Mouse (Mus musculus) kidney, postnatal 25 days (tissue): ENCODE results near the gene Fgfr2.
A peak's percentile ranks its signal among the peaks of the same experiment; 100 is the strongest.

ENCODE experiments used
- DNase-seq, 2 experiments: peaks; one replicate each; pipeline ENCODE4 v3.0.0; 2021; ENCODE audit warnings: mixed read lengths in 2 of 2

Fgfr2 gene

DNA sequence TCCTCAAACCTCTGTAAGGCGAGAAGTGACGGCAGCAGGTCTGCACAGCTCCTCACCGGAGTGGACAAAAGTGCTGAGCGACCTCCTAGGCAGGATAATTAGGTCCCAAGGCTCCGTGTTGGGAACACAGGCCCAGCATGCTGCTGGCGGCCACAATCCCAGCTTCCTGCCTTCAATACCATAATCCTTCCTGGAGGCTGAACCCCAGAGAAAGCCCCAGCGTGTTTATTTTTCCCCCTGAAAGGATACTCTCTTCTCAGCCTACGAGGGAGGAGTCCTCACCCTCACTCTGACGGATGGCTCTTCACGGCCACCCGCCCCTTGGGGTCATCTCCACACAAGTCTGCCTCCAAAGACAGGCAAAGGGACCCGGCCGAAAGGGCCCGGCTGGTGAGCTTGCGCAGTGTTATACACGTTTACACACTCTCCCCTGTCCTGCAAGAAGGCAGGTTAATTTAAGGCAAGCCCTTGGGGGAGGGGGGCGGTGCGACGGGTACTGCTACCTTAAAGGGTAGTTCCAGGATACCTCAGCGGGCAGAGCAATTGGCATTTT, 2859.3 kb downstream of the Fgfr2 start:
- DNase-seq: peak in 1 of 2 experiments; percentile 59

DNA sequence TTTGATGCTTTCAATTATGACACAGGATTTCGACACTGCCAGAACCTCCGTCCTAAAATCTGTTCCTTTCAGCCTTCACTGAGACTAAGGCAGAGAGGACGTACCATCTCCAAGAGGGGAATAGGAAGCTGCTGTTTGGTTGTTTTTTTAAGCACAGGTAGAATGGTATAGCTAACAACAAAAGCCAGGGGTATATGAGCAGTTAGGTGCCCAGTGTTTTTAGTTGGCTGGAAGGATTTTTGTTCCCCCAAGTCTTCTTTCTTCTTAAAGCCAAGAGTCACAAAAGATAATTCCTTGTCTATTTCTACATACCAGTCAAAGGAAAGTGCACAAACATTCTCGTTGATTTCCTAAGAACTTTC, 2859.9 kb downstream of the Fgfr2 start:
- DNase-seq: no peak

DNA sequence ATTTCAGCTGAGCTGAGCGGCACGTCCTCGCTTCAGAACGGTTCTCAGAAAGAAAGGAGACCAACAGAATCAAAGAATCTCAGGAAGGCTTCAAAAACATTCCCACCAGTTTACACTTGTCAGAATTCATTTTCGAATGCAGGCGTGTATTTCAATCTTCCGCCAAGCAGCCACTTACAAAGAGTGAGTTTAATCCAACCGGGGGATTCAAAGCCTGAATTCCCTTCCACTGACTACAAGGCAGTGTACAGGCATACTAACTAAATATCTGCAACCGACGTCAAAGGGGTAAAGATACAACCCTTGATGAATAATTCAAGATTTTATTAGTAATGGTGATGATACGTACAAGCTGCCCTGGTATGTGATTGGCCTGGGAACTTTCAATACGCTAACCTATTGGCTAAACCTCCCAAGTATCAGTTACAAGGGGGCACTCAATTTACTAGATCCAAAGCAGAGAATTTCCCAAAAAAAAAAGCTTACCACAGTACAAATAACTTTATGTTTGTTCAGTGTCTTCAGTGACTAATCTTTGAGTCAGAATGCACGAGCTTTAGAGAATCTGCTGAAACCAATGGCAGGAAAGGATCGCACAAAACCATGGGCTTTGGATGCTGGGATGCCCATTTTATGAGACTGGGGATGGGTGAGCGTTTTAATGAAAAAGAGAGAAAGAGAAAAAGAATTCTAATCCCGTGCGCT, 2860.5 kb downstream of the Fgfr2 start:
- DNase-seq: no peak

DNA sequence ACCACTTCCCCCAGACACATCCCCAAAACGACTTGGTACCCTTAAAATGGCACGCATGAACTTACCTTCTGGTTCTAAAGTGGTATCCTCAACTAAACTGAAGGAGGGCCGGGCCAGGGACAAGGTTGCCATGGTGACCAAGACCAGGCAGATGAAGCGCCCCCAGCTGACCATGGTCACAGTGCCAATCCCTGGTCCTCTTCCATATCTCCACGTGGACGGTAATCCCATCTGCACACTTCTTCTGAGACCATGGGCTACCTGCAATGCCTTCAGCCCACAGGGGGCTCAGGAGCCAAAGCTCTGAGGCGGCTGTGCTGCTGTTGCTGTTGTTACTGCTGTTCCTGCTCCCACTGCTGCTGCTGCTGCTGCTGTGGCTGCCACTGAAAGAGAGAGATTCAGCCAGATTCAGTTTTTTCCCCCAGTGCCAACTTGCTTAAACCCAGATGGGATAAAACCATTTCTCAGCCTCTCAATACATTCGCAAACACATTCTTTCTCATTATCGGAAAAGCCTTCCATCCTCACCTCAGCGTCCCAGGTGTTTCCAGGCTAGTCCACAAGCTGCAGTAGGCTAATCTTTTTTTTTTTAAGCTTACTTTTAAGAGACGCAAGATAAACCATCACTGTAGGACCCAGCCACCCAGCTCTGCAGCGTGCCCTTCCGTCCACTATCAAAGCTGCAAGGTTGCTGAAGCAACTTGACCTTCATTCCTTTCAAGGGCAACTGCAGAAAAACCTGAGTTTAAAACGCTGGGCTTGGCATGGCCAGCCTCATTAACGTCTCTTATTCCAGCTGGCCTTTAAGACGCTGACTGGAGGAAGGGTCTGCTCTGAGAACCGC, 2861.2 kb downstream of the Fgfr2 start:
- DNase-seq: no peak

DNA sequence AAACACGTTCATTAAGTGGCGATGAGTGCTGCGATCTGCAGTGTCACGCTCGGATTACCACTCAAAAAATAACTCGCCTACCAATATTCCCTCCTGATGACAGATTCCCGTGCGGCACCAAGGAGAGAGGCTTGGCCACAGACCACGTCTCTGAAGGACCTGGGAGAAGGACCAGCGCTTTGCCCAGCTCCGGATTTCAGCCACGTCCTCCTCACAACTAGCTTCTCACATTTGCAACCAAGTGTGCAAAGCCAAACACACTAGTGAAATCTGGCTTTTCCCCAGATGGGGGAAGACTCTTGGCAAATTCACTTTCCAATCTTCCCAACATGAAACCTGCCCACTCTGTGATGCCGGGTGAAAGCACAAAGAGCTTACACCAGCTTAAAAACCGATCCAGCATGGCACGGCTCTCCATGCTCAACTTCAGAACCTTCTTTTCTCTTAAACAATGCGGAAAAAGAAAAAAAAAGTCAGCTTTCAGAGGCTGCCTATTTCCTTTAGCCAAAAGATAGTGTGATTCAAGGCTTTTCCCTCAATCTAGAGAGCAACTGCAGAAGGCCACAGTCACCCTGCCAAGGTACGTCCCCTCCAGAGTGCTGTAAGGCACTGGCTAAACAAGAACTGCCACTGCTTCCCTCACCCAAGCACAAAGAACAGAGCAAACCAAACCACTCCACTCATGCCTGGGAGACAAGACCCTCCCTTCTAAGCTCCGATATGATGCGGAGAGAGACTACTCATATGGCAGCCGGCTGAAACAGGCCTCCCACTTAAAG, 2862.1 kb downstream of the Fgfr2 start:
- DNase-seq: no peak

DNA sequence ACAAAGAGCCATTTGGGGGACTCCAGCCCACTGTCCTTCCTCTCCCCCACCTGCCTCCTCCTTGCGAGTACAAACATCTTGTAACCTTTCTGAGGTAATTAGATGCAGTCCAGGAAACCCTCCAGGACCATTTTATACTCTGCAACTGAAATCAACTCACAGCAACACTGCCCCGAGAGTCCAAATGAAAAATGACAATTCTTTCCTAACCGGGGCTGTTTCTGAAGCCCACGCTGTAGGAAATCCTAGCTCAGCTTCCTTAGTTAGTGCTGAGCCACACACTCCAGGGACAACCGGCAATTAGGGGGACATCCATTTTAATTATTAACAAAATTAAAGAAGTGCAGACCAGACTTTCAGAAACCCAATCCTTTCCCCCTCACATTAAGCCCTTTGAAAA, 2863.1 kb downstream of the Fgfr2 start:
- no peak for DNase-seq

DNA sequence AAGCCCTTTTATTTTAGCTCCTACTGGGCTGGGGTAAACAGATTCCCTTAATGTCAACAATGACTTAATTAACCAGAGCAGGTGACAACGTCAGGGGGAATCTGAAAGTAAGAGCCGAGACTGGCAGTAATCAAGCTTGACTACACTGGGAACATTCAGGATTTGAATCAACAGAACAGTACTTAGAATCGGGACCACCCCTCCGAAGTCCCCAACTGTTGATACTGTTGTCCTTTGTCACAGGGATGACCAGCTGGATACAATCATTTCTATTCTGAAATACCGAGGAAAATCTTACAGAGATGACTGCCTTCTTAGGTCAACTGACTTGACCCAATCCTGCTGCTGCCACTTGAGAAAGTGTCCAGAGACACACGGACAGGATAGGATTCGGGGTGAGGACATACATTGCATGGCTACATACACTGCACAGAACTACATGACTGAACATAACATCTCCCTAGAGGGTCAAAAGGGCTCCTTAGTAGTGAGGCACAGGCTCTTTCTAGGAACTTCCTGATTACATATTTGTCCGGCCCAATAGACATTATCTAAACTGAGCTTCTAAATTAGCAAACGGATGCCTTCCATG, 2864.3 kb downstream of the Fgfr2 start:
- DNase-seq: no peak

DNA sequence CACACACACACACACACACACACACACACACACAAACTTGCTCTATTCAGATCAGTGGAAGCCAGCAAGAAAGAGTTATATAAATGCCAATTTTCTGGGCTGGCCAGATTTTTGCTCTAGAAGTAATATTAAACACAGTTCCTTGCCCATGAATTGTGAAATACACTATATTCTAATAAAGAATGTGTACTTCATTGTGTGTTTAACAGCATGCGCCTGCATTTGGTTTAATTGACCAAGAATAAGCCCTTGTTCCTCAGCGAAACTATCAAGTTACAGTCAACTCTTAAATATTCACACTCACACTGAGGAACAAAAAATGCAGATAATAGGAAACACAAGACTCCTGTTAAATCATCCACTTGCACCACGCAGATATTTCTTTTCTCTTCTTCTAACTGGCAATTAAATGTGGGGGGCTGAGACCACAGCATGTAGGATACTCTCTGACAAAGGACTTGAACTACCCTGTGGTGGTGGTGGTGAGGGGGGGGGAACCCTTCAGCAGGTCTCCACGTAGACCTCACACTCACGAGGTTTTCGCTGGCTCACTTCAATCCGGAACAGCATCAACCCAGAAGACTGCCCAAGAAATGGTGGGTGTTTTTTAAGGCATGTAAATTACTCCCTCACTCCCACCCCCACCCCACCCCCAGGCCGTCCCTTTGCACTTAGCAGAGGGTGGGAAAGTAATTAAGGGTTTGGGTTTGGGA, 2865.0 kb downstream of the Fgfr2 start:
- DNase-seq: no peak

DNA sequence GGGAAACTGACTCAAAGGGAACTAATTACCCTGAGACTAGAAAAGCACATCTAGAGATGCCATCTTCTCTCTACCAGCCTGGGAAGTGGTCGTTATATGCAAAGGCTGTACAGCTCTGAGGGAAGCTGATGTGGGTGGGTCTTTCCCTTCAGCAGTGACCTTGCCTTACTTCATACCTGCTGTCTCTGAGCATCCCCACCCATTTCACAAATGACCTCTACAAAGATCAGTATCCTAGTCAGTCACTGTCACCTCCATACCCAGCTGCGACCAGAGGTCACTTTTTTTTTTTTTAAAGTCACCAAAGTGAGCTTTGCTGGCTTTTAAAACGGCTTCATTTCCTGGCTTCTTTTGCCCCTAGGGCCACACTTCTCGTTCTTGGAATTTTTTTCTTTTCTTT, 2869.9 kb downstream of the Fgfr2 start:
- no peak for DNase-seq

DNA sequence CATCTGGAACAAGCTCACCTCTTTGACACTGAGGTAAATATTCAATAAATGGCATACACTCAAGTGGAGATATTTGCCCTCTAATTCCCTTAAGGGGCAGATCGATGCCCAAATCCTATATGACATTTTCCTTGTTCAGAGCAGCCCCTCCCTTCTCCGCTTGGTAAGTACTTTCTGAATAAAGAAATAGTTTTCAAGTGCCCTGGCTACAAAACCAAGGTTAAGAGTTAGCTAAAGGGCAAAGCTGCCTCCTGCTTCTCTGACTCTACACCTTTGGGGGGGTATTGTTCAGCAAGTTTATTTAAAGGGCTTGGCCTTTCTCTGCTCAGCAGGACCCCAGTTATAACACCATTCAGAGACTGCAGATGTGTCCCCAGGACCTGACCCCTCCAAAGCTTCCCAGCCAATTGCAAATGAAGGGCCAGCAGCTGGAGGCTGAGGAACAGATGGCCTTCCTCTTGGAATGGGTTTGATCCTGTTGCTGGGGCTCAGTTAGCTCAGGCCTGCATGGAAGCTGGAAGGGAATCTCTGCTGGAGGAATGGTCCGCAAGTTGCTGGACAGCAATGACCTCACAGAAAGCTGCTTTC, 2871.1 kb downstream of the Fgfr2 start:
- no peak for DNase-seq

DNA sequence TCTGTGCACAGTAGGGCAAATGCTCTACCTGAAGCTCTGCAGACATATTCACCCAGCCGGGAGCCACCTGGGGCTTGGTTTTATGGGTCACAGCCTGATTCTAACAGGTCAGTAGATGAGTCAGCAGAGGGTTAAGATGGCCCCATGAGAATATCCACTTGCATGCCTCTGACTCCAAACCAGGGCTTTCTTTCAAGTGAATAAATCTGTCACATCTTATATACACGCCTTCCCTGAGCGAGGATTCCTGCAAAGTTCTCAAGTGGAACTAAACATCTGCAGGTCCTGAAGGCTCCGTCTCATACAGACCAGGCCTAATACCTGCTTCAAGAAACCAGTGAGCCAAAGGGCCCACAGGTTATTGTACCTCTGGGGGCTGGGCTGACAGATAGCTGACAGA, 2872.2 kb downstream of the Fgfr2 start:
- no peak for DNase-seq

DNA sequence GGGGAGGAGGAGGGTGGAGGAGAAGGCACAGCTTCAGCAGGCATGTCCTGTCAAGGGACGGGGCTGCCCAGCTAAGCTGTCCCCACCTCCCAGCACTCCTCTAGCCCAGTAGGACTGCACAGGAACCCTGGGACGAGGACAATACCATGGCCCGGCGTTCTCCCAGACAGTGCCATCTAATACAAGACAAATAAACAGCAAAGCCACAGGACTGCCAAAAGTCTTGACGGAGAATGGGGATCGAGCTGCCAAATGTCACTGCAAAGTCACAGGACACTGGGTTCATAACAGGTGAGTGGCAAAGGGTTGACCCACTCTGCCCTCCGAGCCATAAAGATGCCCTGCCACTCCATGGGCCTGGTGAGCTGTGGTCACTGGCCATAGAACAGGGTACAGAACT, 2874.7 kb downstream of the Fgfr2 start:
- no peak for DNase-seq

DNA sequence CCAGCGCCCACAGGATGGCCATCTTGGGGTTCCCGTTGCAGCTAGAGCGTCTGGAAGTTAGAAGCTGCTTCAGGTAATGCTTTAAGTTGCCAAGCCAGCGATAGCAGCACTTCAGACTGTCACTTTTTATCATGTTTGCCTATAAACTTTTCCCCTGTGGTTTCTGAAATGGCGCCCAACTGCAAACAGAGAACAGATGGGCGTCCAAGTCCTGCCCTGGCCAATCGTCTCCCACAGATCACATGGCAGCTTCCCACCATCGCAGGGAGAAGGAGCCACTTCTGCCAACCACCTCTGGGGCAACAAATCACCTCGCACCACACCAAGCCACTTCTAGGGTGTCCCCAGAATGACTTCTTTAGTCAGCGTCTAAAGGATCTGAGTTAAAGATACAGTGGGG, 2875.3 kb downstream of the Fgfr2 start:
- no peak for DNase-seq

DNA sequence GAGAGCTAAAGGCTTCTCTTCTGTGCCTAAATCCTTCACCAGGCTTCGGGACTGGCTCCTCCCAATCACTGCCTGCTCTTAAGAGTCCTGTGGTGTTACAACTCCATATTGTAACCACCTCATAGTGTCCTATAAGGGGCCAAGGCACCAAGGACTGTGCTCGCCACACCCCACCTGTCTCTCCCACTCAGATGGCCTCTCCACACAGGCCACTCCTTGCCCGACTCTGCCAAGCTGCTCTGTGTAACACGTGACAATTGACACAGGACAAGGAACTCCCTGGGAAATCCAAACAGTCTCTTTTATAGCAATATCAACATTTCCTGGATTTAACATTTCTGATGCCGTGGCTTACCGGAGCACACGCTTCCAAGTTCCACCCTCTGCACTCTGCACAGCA, 2876.7 kb downstream of the Fgfr2 start:
- DNase-seq: no peak

DNA sequence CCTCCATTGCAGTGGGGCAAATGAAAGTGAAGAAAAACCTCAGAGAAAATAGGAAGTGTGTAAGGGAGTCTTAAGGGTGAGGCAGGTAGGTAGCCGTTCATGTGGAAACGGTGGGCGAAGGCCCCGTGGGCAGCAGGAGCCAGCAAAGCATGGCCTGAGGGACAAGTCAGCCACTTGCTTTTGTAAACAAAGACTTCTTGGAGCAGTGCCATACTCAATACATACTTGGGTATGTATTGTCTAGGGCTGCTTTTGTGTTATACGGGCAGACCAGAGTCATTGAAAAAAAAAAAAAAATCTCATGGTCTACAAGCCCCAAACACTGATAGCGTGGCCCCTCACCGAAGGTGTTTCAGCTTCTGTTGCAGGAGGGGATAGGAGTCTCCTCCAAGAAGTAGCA, 2878.6 kb downstream of the Fgfr2 start:
- DNase-seq: no peak

DNA sequence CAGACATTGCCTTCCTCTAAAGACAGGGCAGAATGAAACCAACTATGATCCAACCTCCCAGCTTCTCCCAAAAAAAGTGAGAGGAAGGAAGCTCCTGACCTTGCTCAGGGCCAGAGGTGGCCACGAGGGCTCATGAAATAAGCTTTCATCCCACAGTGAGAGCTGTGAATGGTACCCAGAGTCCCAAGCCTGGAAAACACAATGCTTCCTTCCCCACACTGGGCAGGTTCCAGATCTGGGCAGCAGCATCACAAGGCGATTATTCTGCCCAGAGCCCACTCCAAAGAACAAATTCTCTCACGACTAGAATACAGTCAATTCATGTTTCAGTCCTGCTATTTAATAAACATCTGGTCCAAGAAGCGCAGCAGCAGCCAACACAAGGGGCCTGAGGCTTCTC, 2879.3 kb downstream of the Fgfr2 start:
- no peak for DNase-seq

DNA sequence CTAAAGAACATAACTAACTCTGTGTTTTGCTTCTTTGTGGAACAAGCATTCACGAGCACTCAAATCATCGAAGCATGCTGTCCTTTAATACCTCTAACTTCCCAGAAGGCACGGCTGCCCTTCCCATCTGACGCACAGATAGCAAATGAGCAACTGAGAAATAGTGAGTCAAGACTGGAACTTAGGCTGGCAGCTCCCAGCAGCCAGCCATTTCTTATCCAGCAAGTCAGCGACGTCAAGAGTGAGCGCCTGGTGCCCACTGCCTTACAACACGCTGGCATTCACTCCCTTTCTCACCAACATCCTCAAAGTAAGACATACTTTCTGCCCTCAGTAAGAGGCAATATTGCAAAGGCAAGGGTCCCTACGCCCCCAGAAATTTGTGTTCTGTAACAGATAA, 2883.0 kb downstream of the Fgfr2 start:
- DNase-seq: no peak

DNA sequence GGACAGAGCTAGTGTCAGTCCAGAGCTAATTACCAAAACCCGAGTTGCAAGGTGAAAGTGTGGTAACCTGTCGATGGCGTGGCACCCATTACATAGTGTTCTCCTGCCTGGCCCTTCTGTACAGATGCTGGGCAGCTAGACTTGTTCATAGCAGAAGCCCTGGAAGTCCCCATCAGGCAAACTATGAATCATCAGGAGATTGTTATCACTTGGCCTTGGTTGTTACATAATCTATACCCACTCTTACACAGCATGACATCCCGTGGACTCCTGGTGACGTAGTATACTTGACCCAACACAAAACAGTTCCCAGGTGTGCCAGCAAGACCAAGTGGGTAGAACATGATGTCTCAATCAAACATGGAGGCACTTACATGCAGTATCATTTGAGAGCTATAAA, 2885.9 kb downstream of the Fgfr2 start:
- DNase-seq: no peak

DNA sequence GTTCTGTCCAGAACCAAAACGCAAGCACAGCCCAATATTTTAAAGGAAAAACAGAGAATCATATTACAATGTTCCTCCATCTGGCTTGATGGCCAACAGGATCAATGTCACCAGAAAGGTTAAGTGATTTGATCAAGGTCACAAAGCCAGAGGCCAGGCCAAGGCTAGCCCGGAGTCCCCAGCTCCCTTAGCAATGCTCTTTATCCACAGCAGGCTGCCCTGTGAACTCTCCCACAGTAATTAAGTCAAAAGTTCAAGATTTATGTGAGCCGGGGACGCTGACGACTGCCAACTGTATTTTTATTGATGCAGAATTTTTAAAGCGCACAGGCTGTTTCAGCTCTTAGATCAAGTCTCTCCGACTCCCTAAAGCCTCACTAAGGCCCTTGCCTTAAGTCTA, 2889.4 kb downstream of the Fgfr2 start:
- DNase-seq: peak; percentile 48 to 69

DNA sequence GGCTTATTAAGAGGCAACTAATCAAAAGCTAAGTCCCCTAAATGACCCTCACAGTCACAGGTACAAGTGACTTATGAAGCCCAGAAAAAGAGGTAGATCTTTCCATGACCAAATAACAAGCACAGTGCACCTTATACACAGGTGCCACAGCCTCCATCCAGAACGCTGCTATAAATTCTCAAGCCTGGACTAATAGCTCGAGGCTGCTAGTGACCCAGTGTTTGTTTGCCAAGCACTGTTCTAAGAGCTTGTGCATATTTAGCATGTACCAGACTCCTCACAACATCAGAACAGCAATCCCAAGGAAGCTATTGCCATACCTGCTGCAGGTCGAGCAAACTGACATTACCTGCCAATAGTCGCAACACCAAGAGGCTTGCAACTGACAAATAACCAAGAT, 2893.1 kb downstream of the Fgfr2 start:
- DNase-seq: peak; percentile 22 to 56

DNA sequence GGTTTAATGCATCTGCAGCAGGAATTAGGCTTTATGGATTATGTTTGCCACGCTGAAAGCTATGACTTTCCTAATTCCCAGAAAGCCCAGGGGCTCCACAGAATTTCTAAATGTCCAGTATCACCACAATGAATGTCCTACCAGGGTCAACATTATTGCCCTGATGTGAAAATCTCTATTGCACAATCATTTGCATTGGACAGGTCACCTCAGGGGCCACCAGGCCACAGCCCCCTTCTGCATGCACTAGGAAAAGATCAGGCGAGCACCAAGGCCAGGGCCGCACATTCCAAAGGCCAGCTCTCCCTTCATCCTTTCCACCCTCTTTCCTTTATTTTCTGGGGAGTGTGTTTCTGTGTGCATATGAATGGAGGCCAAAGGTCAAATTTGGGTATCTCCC, 2897.9 kb downstream of the Fgfr2 start:
- peak in 1 of 2 experiments; percentile 22 for DNase-seq
